Mouse (Mus musculus) pancreas, adult 10 weeks (tissue): ENCODE results near the gene Treml4. TPM values are rescaled to one million over a fixed set of nuclear protein-coding genes. Genes with fewer than 3 reads are reported as not detected.

Source experiments
- polyA plus RNA-seq: library from polyadenylated mRNA; stranded (reverse); fragments of 350-450 nt; fragmentation: Illumina TruSeq; extraction: RNeasy Lipid Tissue Mini Kit (QIAGEN cat#74804); gene quantifications from one replicate; pipeline ENCODE4 v1.2.3, GENCODE M21; 2015; ENCODE audit warnings: low read depth, low replicate concordance; ENCODE audit not compliant: insufficient read depth

Gene Treml4
- not detected for polyA plus RNA-seq

GRCm38 (mm10) chr17:48263741-48264362, at the start of gene Treml4:
Treml4 (plus strand) TSS chr17:48264295.

GRCm38 (mm10) chr17:48232518-48232917, 31.6 kb upstream of the Treml4 start, which contains the start of gene Trem1:
Trem1 (plus strand) TSS chr17:48232768.

GRCm38 (mm10) chr17:48247221-48247928, 16.7 kb upstream of the Treml4 start, which contains the start of gene Trem3:
Trem3 (plus strand) TSS chr17:48247777.

GRCm38 (mm10) chr17:48299203-48299602, 35.1 kb downstream of the Treml4 start, which contains the start of gene Treml2:
Treml2 (plus strand) TSS chr17:48299498.

GRCm38 (mm10) chr17:48315905-48316579, 51.9 kb downstream of the Treml4 start, which contains the start of gene B430306N03Rik:
B430306N03Rik (plus strand) TSS chr17:48316141.

Other genes with a start within 250 kb of the Treml4 start
- gene 1700122O11Rik, start 226.0 kb upstream of the Treml4 start, polyA plus RNA-seq, result not detected
- gene 1700067P10Rik, start 175.0 kb upstream of the Treml4 start, polyA plus RNA-seq, result not detected
- not detected for gene 9830107B12Rik, start 118.0 kb upstream of the Treml4 start, polyA plus RNA-seq
- gene A530064D06Rik, start 97.0 kb upstream of the Treml4 start, polyA plus RNA-seq, result not detected
- not detected for gene Trem1, start 31.5 kb upstream of the Treml4 start, polyA plus RNA-seq
- gene Trem3, start 16.5 kb upstream of the Treml4 start, polyA plus RNA-seq, result not detected
- gene Treml2, start 35.2 kb downstream of the Treml4 start, polyA plus RNA-seq, result not detected
- gene B430306N03Rik, start 51.8 kb downstream of the Treml4 start, polyA plus RNA-seq, result not detected
- gene Trem2, start 82.1 kb downstream of the Treml4 start, polyA plus RNA-seq, result 3.0 TPM
- not detected for gene Treml1, start 95.6 kb downstream of the Treml4 start, polyA plus RNA-seq
- gene Nfya, start 145.6 kb downstream of the Treml4 start, polyA plus RNA-seq, result 9.0 TPM
- gene Oard1, start 145.7 kb downstream of the Treml4 start, polyA plus RNA-seq, result 5.6 TPM
- not detected for gene Apobec2, start 168.6 kb downstream of the Treml4 start, polyA plus RNA-seq
- gene Tspo2, start 187.2 kb downstream of the Treml4 start, polyA plus RNA-seq, result not detected
- 0.54 TPM for gene Unc5cl, start 190.6 kb downstream of the Treml4 start, polyA plus RNA-seq